Mouse (Mus musculus) urinary bladder, postnatal 14 days (tissue): ENCODE results near the gene Dazap2.
"Not testable (repeated sequence)": the region's sequence is repeated elsewhere in the genome, so short reads cannot be mapped to it uniquely, and the experiment has no call there.

Source experiments
- DNase-seq: peaks from one replicate; pipeline ENCODE4 v3.0.0; 2021; ENCODE audit warnings: low spot score

The Dazap2 gene

GRCm38 (mm10) chr15:100611951-100612350, 3.2 kb upstream of the Dazap2 start:
- DNase-seq: no peak

- DNase-seq: no peak
Measured at GRCm38 (mm10) chr15:100612432-100612831, 2.7 kb upstream of the Dazap2 start.

- peak; percentile 77 for DNase-seq
Measured at GRCm38 (mm10) chr15:100613584-100613983, 1.6 kb upstream of the Dazap2 start.

GRCm38 (mm10) chr15:100614218-100614995, 742 bp upstream of the Dazap2 start:
- no peak for DNase-seq

GRCm38 (mm10) chr15:100615825-100616220, 674 bp downstream of the Dazap2 start:
- peak; percentile 94 for DNase-seq

- DNase-seq: no peak
Measured at GRCm38 (mm10) chr15:100616221-100616620, 1.1 kb downstream of the Dazap2 start.

GRCm38 (mm10) chr15:100619200-100619599, 4.1 kb downstream of the Dazap2 start:
- no peak for DNase-seq

- not testable (repeated sequence) for DNase-seq
Measured at GRCm38 (mm10) chr15:100621671-100622070, 6.5 kb downstream of the Dazap2 start.

GRCm38 (mm10) chr15:100622164-100622563, 7.0 kb downstream of the Dazap2 start:
- no peak for DNase-seq

GRCm38 (mm10) chr15:100623754-100624153, 8.6 kb downstream of the Dazap2 start:
- no peak for DNase-seq

- no peak for DNase-seq
Measured at GRCm38 (mm10) chr15:100624435-100624834, 9.3 kb downstream of the Dazap2 start.

- DNase-seq: no peak
Measured at GRCm38 (mm10) chr15:100627287-100627686, 12.1 kb downstream of the Dazap2 start.

- DNase-seq: no peak
Measured at GRCm38 (mm10) chr15:100627774-100628370, 12.7 kb downstream of the Dazap2 start.

- DNase-seq: no peak
Measured at GRCm38 (mm10) chr15:100628797-100629196, 13.6 kb downstream of the Dazap2 start.

- no peak for DNase-seq
Measured at GRCm38 (mm10) chr15:100630126-100630525, 15.0 kb downstream of the Dazap2 start.

GRCm38 (mm10) chr15:100631454-100632170, 16.5 kb downstream of the Dazap2 start:
- DNase-seq: no peak

GRCm38 (mm10) chr15:100632323-100632722, 17.2 kb downstream of the Dazap2 start:
- DNase-seq: no peak

- peak; percentile 39 for DNase-seq
Measured at GRCm38 (mm10) chr15:100633341-100633740, 18.2 kb downstream of the Dazap2 start.

GRCm38 (mm10) chr15:100635239-100635638, 20.1 kb downstream of the Dazap2 start:
- no peak for DNase-seq

GRCm38 (mm10) chr15:100635851-100636645, 20.9 kb downstream of the Dazap2 start:
- DNase-seq: no peak

- peak; percentile 69 for DNase-seq
Measured at GRCm38 (mm10) chr15:100636700-100637501, 21.8 kb downstream of the Dazap2 start, which contains the start of gene Smagp. Smagp (minus strand) TSS chr15:100636940.
